Comparison of ENCODE assay signal across 13 mouse cellular contexts in the genomic region with DNA sequence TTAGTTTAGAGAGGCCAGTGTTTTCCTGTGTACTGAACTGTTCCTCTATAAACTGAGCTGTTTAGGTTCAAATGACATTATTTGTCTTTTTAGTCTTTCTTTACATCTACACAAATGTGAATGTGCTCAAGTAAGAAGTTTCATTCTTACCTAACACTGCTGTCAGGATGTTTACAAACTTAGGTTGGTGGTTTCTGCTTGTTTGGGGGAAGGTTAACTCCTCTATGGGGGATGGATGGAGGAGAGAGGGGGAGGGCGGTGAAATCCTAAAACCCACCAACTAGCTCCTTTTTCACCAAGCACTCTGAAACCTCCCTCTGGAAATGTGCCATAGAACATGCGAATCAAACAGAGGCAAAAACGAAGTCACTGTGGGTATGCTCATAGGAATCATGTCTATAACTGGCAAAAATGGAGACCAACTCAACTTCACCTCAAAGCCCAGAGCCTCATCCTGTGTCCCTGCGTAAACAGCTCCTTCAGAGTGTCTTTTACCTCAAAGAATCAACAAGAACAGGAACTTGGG. TPM values are rescaled to one million over a fixed set of nuclear protein-coding genes. Genes with fewer than 3 reads are reported as not detected.
DNase-seq lines count a peak whose midpoint lies in the region; ATAC-seq and TF ChIP-seq lines count a peak whose summit lies in the region.
"Had no signal": no experiment of that assay in that cellular context is flagged by ENCODE, and none has a peak within 500 bp of the region (broad histone marks: within the 10 kb centered on the region; RNA-seq: fewer than 3 reads in every experiment).

No protein-coding gene starts in this region.

- H3K27ac ChIP-seq in forebrain, embryonic 12.5 days: 0 out of 2 replicates have a peak overlapping the region, but pooled peaks have one; percentile 36
- no peak overlapping the region for H3K27ac ChIP-seq in forebrain, embryonic 11.5 days (ENCODE audit: low read depth, low read length)
- peak overlapping the region; percentile 42; the same call in 1 of the 2 replicates for H3K27ac ChIP-seq in hindbrain, embryonic 15.5 days (replicated peaks)
- no peak overlapping the region for H3K27ac ChIP-seq in hindbrain, embryonic 12.5 days
- H3K27ac ChIP-seq in neural tube, embryonic 13.5 days (replicated peaks): 0 out of 2 replicates have a peak overlapping the region, but pooled peaks have one; percentile 46
- H3K27ac ChIP-seq in stomach, postnatal 0 days (replicated peaks): peak overlapping the region; percentile 56
- H3K27ac ChIP-seq: liver, embryonic 15.5 days; midbrain, embryonic 12.5 days had no signal

- no peaks in the 10 kb centered on the region for H3K9me3 ChIP-seq in forebrain, embryonic 12.5 days
- H3K9me3 ChIP-seq in forebrain, embryonic 11.5 days (ENCODE audit: control insufficient read depth, low read length): no peaks in the 10 kb centered on the region
- no peaks in the 10 kb centered on the region for H3K9me3 ChIP-seq in hindbrain, embryonic 15.5 days
- no peaks in the 10 kb centered on the region for H3K9me3 ChIP-seq in hindbrain, embryonic 12.5 days (replicated peaks)
- H3K9me3 ChIP-seq in neural tube, embryonic 13.5 days: no peaks in the 10 kb centered on the region
- H3K9me3 ChIP-seq in stomach, postnatal 0 days (ENCODE audit: control insufficient read depth, low read length): no peaks in the 10 kb centered on the region
- H3K9me3 ChIP-seq: liver, embryonic 15.5 days; midbrain, embryonic 12.5 days had no signal

- TF ChIP-seq CTCF in stomach, postnatal 0 days (IDR thresholded peaks at IDR 0.05; ENCODE audit: low read depth): no peak

- no peak for DNase-seq in forebrain, embryonic 11.5 days (ENCODE audit: low spot score)
- DNase-seq in neural tube, embryonic 10.5 days (ENCODE audit: extremely low spot score, low spot score): no peak
- no peak for DNase-seq in stomach, postnatal 0 days (ENCODE audit: low spot score)
- no peak for DNase-seq in urinary bladder, postnatal 25 days (ENCODE audit: low spot score)
- DNase-seq: cerebellum, adult 11 months; embryo, embryonic 11 days; thymus, postnatal 4 days had no signal

- no peak for TF ChIP-seq EP300 in stomach, postnatal 0 days (optimal IDR thresholded peaks at IDR 0.05)

- H3K27me3 ChIP-seq in forebrain, embryonic 12.5 days: no peaks in the 10 kb centered on the region
- no peaks in the 10 kb centered on the region for H3K27me3 ChIP-seq in forebrain, embryonic 11.5 days (ENCODE audit: control insufficient read depth, insufficient read depth, low read length)
- no peaks in the 10 kb centered on the region for H3K27me3 ChIP-seq in hindbrain, embryonic 15.5 days
- H3K27me3 ChIP-seq in hindbrain, embryonic 12.5 days: no peaks in the 10 kb centered on the region
- H3K27me3 ChIP-seq in neural tube, embryonic 13.5 days: no peaks in the 10 kb centered on the region
- H3K27me3 ChIP-seq in stomach, postnatal 0 days (ENCODE audit: control insufficient read depth, insufficient read depth, low read length): no peaks in the 10 kb centered on the region
- H3K27me3 ChIP-seq: liver, embryonic 15.5 days; midbrain, embryonic 12.5 days had no signal

- no peak for ATAC-seq in forebrain, embryonic 12.5 days (ENCODE audit: low FRiP score)
- no peak for ATAC-seq in forebrain, embryonic 11.5 days (replicated peaks; ENCODE audit: low FRiP score)
- ATAC-seq in hindbrain, embryonic 15.5 days (ENCODE audit: low FRiP score, low read depth): no peak
- ATAC-seq in hindbrain, embryonic 12.5 days (ENCODE audit: low FRiP score): no peak
- ATAC-seq in neural tube, embryonic 13.5 days (ENCODE audit: low read depth): no peak
- ATAC-seq in stomach, postnatal 0 days (ENCODE audit: low FRiP score, low TSS enrichment): no peak

- no peak overlapping the region for H3K4me2 ChIP-seq in forebrain, embryonic 12.5 days
- H3K4me2 ChIP-seq in forebrain, embryonic 11.5 days (ENCODE audit: low read depth, low read length, severe bottlenecking): no peak overlapping the region
- H3K4me2 ChIP-seq in hindbrain, embryonic 15.5 days: no peak overlapping the region
- H3K4me2 ChIP-seq in hindbrain, embryonic 12.5 days (replicated peaks): no peak overlapping the region
- no peak overlapping the region for H3K4me2 ChIP-seq in neural tube, embryonic 13.5 days
- no peak overlapping the region for H3K4me2 ChIP-seq in stomach, postnatal 0 days (replicated peaks; ENCODE audit: low read depth)
- H3K4me2 ChIP-seq: liver, embryonic 15.5 days; midbrain, embryonic 12.5 days had no signal

- no peak overlapping the region for H3K4me3 ChIP-seq in forebrain, embryonic 12.5 days (replicated peaks)
- no peak overlapping the region for H3K4me3 ChIP-seq in forebrain, embryonic 11.5 days (ENCODE audit: low read depth, low read length)
- H3K4me3 ChIP-seq in hindbrain, embryonic 15.5 days: no peak overlapping the region
- no peak overlapping the region for H3K4me3 ChIP-seq in hindbrain, embryonic 12.5 days
- H3K4me3 ChIP-seq in neural tube, embryonic 13.5 days: no peak overlapping the region
- no peak overlapping the region for H3K4me3 ChIP-seq in stomach, postnatal 0 days (ENCODE audit: low read depth, low read length)
- H3K4me3 ChIP-seq: liver, embryonic 15.5 days; midbrain, embryonic 12.5 days had no signal

- no peak overlapping the region for H3K9ac ChIP-seq in forebrain, embryonic 12.5 days
- H3K9ac ChIP-seq in forebrain, embryonic 11.5 days (ENCODE audit: low read length): no peak overlapping the region
- H3K9ac ChIP-seq in hindbrain, embryonic 15.5 days: no peak overlapping the region
- H3K9ac ChIP-seq in hindbrain, embryonic 12.5 days: no peak overlapping the region
- H3K9ac ChIP-seq in neural tube, embryonic 13.5 days: no peak overlapping the region
- H3K9ac ChIP-seq in stomach, postnatal 0 days (ENCODE audit: low read length): no peak overlapping the region
- H3K9ac ChIP-seq: liver, embryonic 15.5 days; midbrain, embryonic 12.5 days had no signal

- H3K4me1 ChIP-seq in forebrain, embryonic 12.5 days: peaks cover 13% of the 10 kb centered on the region
- H3K4me1 ChIP-seq in forebrain, embryonic 11.5 days (replicated peaks; ENCODE audit: control insufficient read depth, insufficient read depth, low read length): no peaks in the 10 kb centered on the region; the same call in 1 of the 2 replicates
- H3K4me1 ChIP-seq in hindbrain, embryonic 15.5 days (replicated peaks): peaks cover 26% of the 10 kb centered on the region
- H3K4me1 ChIP-seq in hindbrain, embryonic 12.5 days: peaks cover 15% of the 10 kb centered on the region
- peaks cover 46% of the 10 kb centered on the region for H3K4me1 ChIP-seq in neural tube, embryonic 13.5 days (replicated peaks)
- H3K4me1 ChIP-seq in stomach, postnatal 0 days (replicated peaks; ENCODE audit: control insufficient read depth, insufficient read depth): 0 out of 2 replicates have a peak, but pooled peaks cover 3% of the 10 kb centered on the region
- H3K4me1 ChIP-seq: liver, embryonic 15.5 days had no signal

- H3K36me3 ChIP-seq in forebrain, embryonic 12.5 days (replicated peaks): peaks cover 5% of the 10 kb centered on the region
- H3K36me3 ChIP-seq in forebrain, embryonic 11.5 days (ENCODE audit: control insufficient read depth, insufficient read depth, low read length): no peaks in the 10 kb centered on the region
- H3K36me3 ChIP-seq in hindbrain, embryonic 15.5 days: no peaks in the 10 kb centered on the region
- H3K36me3 ChIP-seq in hindbrain, embryonic 12.5 days: peaks cover 5% of the 10 kb centered on the region; the same call in 1 of the 2 replicates
- peaks cover 4% of the 10 kb centered on the region for H3K36me3 ChIP-seq in neural tube, embryonic 13.5 days
- H3K36me3 ChIP-seq in stomach, postnatal 0 days (ENCODE audit: control insufficient read depth, insufficient read depth, low read length): no peaks in the 10 kb centered on the region
- H3K36me3 ChIP-seq: liver, embryonic 15.5 days had no signal

- WGBS in forebrain, embryonic 12.5 days: 74% methylated on average over 4 of the region's 4 CpGs
- 80% methylated on average over 4 of the region's 4 CpGs for WGBS in forebrain, embryonic 11.5 days
- 73% methylated on average over 4 of the region's 4 CpGs for WGBS in hindbrain, embryonic 15.5 days
- 80% methylated on average over 4 of the region's 4 CpGs for WGBS in hindbrain, embryonic 12.5 days
- WGBS in neural tube, embryonic 13.5 days: 81% methylated on average over 4 of the region's 4 CpGs
- 47% methylated on average over 4 of the region's 4 CpGs for WGBS in stomach, postnatal 0 days

RNA-seq across cellular contexts. Expression of a gene that starts 12.7 kb away (rescaled TPM):
- 472 and 483 TPM in 2 replicates for polyA plus RNA-seq in forebrain, embryonic 12.5 days (2016; fragmentation: Nextera tagmentation; extraction: Ambion mirVana)
- polyA plus RNA-seq in forebrain, embryonic 11.5 days (2014; fragmentation: Nextera tagmentation; extraction: Ambion mirVana): 519 and 560 TPM in 2 replicates
- polyA plus RNA-seq in hindbrain, embryonic 15.5 days (2015; fragmentation: Nextera tagmentation; extraction: Ambion mirVana): 598 and 606 TPM in 2 replicates
- 495 and 515 TPM in 2 replicates for polyA plus RNA-seq in hindbrain, embryonic 12.5 days (2016; fragmentation: Nextera tagmentation; extraction: Ambion mirVana)
- polyA plus RNA-seq in neural tube, embryonic 13.5 days (2015; fragmentation: Nextera tagmentation; extraction: Ambion mirVana): 602 and 606 TPM in 2 replicates
- polyA plus RNA-seq in stomach, postnatal 0 days (2015; fragmentation: Nextera tagmentation; extraction: Ambion mirVana): 318 and 328 TPM in 2 replicates

Comparison
In these comparisons a context has a peak if more than half of its experiments do, and no peak if none do; other contexts are left out.
1. H3K27ac ChIP-seq: peak in forebrain, embryonic 12.5 days (single experiment), hindbrain, embryonic 15.5 days (single experiment), neural tube, embryonic 13.5 days (single experiment) and stomach, postnatal 0 days (single experiment); none in forebrain, embryonic 11.5 days (single experiment) and hindbrain, embryonic 12.5 days (single experiment).